Mouse (Mus musculus): ENCODE data around the gene Wdhd1.

Wdhd1 gene

DNA sequence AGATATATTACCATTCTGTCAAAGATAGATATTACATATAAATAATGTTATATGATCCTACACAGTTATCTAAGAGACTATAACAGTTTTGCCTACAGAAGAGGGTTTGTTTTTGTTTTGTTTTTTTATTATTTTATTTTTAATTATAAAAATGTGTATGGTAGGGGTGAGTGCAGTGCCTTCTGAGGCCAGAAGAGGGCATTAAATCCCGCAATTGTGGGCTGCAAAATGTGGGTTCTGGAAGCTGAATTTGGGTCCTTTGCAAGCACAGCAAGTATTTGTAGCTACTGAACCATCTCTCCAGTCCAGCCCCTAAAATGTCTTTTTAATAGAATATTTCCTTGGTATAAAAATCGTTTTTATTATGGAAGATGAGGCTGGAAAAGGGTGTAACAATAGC, 2.4 kb upstream of the Wdhd1 start:
- DNase-seq: no peak

DNA sequence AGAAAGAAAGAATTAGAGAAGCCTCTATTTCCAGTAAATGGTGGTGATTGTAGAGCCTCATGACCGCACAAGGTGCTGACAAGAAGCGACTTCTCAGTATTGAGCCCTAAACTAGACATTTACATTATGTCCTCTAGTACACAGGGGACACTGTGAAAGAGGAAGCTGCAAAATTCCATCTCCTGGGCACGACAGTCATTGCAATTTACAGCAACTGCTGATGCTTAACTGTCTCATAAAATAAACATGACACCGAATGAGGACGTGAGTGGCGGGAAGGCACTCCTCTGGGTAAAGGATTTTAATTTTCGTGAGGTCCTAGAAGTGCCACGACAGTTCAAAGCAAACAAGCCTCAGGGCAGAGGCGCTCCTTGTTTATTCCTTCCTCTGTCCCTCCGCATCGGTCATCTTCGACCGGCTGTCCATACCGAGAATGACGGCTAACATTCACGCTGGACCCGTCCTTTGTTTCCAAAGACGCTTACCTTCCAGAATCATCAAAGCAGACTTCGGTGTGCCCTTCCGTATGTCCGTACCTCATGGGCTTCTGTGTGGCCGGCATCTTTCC, 537 bp downstream of the Wdhd1 start:
- peak; percentile 37 for DNase-seq

DNA sequence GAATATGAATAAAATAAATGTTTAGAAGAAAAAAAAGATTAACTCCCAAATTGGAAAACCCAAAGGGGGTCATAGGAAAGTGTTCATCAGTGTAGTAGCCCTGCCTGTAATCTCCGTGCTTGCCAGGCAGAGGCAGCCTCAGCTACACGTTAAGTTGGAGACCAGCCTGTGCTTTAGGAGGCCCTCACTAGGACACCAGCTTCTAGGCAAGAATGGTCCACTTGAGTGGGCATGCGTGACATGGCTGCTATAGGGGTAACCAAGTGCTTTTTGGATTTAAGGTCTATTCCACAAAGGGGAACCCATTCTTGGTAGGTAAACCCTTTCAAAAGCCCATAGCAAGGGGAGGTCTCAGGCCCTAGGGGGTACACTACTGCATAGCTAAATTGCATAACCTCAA, 1.2 kb downstream of the Wdhd1 start:
- peak; percentile 63 for DNase-seq

DNA sequence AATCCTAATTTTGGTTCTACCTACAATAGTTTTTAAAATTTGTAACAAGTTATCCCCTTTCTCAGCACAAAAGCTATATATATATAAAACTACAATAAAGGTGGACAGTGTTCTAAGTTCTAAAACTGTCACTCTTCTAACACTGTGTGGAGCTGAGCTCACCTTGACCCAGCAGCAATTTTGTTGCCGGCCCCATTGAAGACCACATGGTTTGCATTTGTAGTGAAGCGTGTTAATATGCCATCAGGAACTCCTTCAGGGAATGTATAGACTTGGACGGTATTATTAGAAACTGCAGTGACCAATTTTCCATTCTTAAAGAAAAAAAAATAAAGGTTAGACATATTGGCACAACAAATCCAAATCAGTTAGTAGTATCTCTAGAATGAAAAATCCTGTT, 2.9 kb downstream of the Wdhd1 start:
- DNase-seq: no peak

DNA sequence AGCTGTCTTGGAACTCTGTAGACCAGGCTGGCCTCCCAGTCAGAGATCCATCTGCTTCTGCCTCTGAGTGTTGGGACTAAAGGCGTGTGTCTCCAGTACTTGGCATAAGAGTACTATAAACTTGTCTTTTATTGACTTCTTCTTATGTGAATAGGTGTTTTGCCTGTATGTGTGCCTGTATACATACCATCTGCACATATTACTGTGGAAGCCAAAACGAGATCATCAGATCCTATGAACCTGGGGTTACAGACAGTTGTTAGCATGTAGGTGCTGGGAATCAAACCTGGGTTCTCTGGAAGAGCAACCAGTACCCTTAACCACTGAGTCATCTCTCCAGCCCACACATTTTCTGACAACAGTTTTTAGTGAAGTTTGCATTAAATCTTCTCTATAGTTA, 7.0 kb downstream of the Wdhd1 start:
- DNase-seq: no peak

DNA sequence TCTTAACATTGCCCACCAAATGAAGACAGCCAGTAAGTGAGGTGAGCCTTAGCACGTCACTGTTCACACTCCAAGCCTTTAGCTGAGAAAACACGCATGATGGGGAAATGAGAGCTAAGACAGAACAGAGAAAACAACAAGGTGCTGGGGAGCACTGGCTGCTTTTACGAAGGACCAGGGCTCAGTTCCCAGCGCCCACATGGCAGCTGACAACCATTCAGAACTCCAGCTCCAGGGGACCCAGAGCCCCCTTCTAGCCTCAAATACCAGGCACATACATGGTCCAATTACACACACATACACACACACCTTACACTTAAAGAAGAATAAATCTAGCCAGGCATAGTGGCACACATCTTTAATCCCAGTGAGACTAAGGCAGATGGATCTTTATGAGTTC, 7.6 kb downstream of the Wdhd1 start:
- no peak for DNase-seq

DNA sequence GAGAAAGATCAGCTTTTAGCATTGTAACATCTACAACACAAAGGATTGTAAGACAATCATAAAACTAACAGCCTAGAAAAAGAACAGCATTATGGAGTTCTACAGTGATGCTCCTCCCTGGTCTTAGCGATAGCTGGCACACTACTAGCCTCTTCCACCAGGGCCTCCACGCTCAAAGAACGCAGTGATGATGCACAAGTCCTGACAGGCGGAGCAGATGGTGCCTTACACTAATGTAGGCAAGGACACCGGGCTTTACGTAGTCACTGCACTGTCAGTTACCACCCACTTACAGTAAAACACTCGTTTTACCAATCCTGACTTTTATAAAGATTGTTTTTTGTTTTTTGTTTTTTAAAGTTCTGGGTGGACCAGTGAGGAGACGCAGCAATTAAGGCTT, 10.8 kb downstream of the Wdhd1 start:
- no peak for DNase-seq

DNA sequence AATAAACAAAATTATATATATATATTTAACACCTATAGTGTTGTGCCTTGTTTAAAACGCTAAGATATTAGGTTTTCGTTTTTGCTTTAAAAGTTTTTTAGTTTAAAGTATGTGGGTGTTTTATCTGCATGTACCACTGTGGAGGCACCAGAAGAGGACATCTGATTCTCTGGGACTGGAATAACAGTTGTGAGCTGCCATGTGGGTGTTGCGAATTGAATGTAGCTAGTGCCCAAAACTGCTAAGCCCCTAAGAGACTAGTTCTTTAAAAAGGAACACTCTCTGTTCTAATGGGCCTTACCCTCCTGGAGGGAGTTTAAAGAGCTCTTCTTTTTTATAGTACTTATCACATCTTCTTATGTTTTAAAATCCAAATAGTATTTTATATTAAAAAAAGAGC, 11.8 kb downstream of the Wdhd1 start:
- DNase-seq: no peak

DNA sequence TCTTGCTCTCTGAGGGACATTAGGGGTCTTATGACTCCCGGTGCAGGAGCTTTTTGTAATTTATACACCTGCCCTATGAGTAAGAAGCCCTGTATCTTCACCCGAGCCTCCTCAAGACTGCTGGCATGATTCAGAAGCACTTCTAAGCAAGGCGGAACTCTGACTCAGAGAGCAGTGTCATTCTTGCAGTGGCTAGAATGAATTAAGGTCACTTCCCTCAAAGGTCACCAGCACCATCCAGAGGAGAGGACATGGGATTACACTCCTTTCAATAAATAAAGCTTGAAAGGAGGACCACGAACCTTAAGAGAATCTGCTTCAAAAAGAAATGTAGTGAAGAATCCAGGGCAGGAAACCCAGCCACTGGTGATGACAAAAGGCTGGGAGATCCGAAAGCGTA, 26.8 kb downstream of the Wdhd1 start:
- no peak for DNase-seq

DNA sequence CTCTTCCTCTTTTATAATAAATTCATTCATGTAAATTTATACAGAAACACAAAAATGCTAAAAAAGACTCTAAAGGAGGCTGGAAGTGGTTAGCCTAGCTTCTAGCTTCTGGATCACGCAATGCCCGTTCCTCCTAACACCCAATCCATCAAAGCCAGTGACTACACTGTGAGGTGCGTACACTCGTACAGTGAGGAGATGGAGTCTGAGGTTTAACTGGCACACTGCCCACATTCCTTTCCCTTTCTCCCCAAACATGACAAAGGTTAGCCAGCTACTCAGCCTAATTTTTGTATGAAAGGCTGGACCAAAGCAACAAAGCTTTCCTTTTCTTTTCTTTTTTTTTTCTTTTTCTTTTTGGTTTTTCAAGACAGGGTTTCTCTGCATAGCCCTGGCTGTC, 33.9 kb downstream of the Wdhd1 start:
- no peak for DNase-seq

DNA sequence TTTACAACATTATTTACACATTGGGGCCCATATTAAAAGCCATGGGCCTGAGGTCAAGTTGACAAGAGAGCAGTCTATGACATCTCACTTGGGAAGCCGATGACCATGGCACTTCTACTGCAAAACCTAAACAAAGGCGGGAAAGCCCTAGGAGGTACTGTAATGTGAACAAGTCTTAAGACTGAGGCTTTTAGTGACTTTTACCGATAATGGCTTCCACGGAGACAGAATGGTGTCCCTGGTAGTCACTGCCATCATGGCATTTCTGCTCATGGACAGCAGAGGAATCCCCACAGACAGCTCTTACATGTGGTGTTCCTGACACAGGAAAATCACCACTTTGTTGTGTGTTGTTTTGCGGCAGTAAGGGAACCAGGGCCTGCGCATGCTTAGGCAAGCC, 35.6 kb downstream of the Wdhd1 start:
- DNase-seq: peak; percentile 10

DNA sequence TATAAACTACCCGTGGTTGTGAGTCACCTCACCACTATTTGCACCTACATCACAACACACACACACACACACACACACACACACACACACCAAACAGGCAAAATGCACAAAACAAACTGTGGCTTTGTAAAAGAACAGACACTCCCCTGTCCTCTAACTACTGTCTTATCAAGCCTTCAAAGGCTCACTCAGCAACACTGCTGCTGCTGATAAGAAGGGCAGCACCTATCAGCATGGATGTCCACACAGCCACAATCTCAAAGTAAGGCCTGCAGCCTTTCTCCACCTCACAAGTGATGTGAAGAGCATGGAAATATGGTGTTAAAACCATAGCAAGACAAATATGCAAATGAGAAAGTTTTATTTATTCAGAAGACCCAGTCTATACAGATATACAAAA, 36.1 kb downstream of the Wdhd1 start:
- DNase-seq: peak; percentile 83

DNA sequence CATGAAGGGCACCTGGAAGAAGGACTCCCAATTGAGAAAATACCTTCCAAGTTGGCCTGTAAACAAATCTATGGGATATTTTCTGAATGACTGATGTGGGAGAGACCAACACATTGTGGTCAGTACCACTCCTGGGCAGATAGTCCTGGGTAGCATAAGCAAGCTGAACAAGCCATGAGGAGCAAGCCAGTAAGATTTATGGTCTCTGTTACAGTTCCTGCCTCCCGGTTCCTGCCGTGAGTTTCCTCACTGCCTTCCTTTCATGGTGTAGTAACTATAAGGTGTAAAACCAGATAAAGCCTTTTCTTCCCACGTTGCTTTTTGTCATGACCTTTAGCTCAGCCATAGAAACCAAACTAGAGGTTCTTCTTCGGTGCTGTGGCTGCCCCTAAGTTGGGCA, 39.4 kb downstream of the Wdhd1 start:
- DNase-seq: no peak

DNA sequence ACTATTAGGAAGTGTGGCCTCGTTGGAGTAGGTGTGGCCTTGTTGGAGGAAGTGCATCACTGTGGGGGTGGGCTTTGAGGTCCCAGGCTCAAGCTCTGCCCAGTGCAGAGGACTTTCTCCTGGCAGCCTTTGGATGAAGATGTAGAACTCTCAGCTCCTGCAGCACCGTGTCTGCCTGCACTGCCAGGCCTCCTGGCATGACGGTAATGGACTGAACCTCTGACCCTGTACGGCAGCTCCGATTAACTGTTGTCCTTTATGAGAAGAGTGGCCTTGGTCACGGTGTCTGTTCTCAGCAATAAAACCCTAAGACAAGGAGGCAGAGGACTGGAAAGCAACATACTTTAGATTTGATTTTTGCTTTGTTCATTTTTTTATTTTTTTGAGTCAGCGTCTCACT, 40.2 kb downstream of the Wdhd1 start:
- DNase-seq: no peak

DNA sequence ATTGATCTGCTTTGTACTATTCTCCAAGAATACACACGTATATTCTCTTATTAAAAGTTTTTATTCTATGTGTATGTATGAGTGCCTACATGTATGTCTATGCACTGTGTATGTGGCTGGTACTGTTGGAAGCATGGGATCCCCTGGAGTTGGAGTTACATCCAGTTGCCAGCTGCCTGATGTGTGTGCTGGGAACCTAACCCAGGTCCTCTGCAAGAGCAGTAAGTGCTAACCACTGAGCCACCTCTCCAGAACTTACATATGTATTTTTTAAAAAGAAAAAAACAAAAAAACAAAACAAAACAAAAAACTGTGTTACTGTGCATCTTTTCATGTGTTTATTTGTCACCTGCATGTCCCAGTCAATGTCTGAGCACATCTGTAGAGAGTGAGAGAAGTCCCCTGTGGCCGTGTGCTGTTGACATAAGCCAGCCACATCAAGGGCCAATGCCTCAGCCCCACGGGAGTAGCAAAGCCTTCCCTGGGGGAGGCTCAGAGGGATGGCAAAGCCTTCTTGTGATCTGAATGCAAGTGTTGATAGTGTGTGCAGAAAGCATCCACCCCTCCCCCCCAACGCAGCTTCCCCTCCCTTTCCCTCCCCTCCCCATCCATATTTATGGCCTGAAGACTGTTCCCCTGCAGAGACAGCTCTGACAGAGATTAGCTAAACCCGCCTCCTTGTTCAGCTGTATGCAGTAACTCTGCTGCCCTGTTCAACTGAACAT, 42.0 kb downstream of the Wdhd1 start:
- DNase-seq: no peak

DNA sequence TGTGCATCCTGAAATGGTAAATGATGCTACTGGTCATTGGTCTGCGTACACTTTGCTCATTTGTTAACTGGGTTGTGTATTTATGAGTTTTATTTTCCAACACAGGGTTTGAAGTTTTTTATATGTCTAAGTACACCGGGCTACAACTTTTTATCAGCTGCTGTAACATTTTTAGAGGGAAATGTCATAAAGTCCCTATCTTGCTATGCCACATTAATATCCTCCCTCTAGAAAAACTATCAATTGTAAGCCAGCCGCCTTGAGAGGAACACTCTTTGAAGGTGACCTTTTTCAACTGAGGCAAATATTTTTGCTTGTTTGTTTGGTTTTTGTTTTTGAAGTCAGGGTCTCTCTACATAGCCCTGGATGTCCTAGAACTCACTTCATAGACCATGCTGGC, 42.6 kb downstream of the Wdhd1 start:
- DNase-seq: no peak

DNA sequence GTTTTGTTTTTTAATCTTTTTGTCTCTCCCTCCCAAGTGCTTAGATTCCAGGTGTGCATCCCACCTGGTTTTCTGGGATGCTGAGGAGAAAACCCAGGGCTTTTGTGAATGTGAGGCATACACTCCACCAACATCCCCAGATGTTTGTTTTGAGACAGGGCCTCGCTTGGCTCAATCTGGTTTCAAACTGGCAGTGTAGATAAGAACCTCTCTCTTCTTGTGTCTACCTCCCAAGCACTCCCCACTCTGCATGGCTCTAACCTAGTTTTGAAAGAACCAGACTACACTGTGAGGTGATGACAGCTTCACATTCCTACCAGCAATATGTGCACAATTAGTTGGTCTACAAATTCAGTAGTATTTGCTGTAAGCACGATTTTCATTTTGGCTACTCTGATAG, 43.1 kb downstream of the Wdhd1 start:
- peak; percentile 60 for DNase-seq

DNA sequence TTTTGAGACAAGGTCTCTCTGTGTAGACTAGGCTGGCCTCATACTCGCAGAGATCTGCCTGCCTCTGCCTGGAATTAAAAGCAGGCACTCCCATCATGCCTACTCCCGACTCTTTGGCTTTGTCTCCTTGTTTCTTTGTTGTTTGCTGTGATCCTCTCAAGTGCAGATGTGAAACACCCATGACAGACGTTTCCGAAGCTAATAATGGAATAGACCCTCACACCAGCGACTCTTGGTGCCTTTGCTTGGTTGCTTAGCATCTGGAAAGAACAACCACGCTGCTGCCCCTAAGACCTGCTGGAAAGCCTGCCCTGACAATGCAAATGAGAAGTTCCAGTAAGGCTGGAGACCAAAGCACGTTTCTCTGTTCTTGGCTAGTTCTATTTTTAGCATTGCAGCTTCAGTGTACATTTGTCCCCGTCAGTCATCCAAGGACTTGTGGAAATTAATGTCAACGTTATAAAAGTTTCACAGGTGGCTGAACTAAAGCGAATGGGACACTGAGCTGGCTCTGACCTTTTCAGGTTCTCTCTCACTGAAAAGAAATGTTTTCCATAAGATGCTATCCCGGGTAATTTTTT, 46.8 kb downstream of the Wdhd1 start:
- no peak for DNase-seq

DNA sequence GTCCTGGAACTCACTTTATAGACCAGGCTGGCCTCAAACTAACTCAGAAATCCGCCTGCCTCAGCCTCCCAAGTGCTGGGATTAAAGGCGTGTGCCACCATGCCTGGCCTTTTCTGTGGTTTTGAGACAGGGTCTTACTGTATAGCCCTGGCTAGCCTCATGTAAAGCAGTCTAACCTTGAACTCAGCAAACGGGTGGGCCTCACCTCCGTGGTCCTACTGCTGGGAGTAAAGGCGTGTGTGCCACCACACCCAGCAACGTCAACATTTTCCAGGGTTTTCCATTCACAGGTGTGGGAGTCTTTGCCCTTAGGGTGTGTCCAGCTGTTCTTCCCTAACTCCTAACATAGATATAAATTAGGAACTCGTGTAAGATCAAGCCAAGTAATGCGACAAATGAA, 50.7 kb downstream of the Wdhd1 start:
- no peak for DNase-seq

DNA sequence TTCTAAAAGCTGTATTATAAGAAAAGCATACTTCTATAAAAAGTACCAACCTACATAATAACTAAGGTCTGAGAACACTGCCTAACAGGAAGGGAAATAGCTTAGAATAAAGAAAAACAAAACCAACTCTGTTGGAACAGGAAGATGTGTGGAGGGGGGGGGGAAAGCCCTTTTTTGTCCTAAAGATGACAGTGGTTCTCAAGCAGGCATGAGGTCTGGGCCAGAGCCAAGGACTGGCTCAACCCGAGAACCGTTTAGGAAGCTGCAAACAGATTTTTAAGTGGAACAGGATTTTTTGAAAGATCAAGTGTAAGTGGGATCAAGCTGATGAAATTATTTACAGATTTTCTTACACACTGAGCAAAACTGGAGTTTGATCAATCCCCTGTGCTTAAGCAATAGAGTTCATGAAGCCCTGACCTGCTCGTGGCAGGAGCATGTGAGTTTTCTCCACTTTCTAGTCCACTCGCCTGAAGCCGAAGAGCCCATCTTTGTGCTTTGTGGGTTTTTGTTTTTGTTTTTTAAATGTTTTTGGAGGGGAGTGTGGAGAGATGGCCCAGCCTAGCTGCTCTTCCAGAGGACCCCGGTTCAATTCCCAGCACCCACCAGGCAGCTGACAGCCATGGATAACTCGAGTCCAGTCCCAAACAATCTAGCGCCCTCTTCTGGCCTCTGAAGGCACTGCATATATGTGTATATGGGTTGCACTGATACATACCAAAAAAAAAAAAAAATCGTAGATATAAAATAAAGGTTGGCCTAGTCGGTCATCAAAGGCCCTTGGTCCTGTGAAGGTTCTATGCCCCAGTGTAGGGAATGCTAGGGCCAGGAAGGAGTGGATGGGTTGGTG, 52.0 kb downstream of the Wdhd1 start:
- DNase-seq: peak; percentile 53

DNA sequence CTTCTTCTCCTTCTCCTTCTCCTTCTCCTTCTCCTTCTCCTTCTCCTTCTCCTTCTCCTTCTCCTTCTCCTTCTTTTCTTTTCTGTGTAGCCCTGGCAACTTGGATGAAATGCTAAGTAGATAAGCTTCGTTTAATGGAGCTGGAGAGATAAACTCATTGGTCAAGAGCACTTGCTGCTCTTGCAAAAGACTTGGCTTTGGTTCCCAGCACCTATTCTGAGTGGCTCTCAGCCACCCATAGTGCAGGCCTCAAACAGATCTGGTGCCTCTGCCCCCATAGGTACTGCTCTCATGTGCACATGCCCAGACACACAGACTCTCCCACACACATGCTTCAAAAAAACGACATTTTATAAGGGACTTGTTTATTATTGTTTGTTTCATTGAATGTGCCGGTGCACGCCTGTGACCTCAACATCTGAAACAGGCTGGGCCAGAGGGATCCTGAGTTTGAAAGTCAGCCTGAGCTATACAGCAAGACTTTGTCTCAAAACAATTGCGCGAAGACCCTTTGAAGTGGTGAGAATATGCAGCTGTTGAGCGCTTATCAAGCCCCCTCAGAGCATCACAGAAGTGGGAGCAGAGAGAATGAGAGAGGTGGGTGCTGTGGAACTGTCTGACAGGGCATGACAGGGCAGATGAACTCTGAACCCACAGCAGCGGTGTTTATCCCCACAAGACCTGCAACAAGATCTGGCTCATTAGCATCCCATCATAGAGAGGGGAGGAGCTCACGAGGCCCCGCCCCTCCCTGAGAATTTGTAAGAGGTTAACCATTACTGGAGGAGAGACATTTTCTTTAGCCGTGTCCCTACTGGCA, 53.8 kb downstream of the Wdhd1 start:
- DNase-seq: no peak

DNA sequence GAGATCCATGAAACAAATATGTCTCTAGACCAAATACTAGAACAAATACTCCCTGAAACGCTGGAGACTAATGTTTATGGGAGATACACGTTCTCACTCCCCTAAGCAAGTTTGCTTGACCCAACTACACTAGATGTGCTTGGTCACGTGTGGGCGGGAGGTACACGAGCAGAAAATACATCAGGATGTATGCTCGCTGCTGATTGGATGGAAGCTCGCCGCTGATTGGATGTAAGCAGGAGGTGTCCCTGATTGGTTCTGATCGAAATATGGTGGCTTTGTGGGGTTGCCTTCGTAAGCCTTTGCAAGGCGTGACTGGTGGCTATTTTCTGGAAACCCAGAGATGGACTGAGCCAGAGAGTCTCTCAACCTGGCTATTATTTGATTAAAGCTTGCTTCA, 55.1 kb downstream of the Wdhd1 start:
- peak; percentile 26 for DNase-seq
